Mouse (Mus musculus): ENCODE measurements around the gene Amph.

DNA sequence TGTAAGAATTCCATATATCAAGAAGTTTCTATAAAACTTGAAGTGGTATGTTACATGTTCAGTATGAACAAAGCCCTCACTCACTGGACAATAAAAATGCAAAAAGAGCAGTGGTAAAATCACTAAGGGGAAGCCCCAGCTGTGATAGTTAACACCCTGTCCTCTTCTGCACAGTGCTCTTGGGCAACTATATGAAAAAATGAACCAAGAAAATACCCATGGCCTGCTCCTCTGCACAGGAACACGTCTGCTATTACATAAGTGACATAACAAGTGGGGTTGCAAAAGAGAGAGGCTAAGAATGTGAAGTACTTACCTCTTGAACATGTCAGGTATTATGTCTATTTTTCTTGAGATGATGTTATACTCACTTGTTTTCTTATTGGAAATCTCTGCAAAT lies 247.5 kb downstream of the Amph start:
- TF ChIP-seq CTCF (conservative IDR thresholded peaks at IDR 0.05; ENCODE audit: insufficient read depth, insufficient read length, low read depth, low read length), result no peak
- no peak for TF ChIP-seq POLR2A (IDR thresholded peaks at IDR 0.05; ENCODE audit: low read depth, low read length)
